ENCODE assay signal across 12 mouse cellular contexts in the genomic region with DNA sequence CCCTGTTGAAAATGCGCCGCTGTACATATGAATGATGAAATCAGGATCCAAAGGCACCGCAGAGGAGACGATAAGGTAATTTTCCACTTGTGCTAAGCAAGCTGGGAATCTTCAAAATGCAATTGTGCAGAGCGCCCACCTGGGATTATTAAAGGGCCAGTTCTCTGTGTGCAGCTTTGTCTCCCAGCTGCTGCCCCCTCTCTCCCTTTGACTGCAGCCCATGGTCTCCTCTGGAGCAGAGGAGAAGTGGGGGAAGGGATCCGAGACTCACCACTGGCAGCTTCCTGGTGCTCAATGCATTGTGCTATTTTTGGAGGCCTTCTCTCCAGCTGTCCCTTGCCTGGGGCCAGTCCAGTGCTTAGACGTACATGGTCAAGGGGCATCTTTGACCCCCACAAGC.
A peak's percentile ranks its signal among the peaks of the same experiment; 100 is the strongest.
DNase-seq lines count a peak whose midpoint lies in the region; ATAC-seq and TF ChIP-seq lines count a peak whose summit lies in the region.
"Had no signal": no experiment of that assay in that cellular context is flagged by ENCODE, and none has a peak within 500 bp of the region (broad histone marks: within the 10 kb centered on the region; RNA-seq: fewer than 3 reads in every experiment).

No protein-coding gene starts in this region.

- no peak overlapping the region for H3K9ac ChIP-seq in intestine, postnatal 0 days (ENCODE audit: low read depth, low read length)
- H3K9ac ChIP-seq in intestine, embryonic 15.5 days, result no peak overlapping the region
- no peak overlapping the region for H3K9ac ChIP-seq in heart, embryonic 16.5 days (ENCODE audit: low read length)
- H3K9ac ChIP-seq in midbrain, embryonic 13.5 days (replicated peaks), result no peak overlapping the region
- H3K9ac ChIP-seq: limb, embryonic 13.5 days had no signal

- no peak overlapping the region for H3K27ac ChIP-seq in intestine, postnatal 0 days (ENCODE audit: low read depth, low read length)
- H3K27ac ChIP-seq in intestine, embryonic 15.5 days, result no peak overlapping the region
- H3K27ac ChIP-seq in heart, embryonic 16.5 days (ENCODE audit: low read length), result no peak overlapping the region
- H3K27ac ChIP-seq in midbrain, embryonic 13.5 days, result peak overlapping the region; percentile 80
- H3K27ac ChIP-seq: limb, embryonic 13.5 days had no signal

- no peak overlapping the region for H3K4me3 ChIP-seq in intestine, postnatal 0 days (ENCODE audit: low read depth, low read length)
- no peak overlapping the region for H3K4me3 ChIP-seq in intestine, embryonic 15.5 days (replicated peaks)
- H3K4me3 ChIP-seq in heart, embryonic 16.5 days (ENCODE audit: low read length), result no peak overlapping the region
- no peak overlapping the region for H3K4me3 ChIP-seq in midbrain, embryonic 13.5 days (replicated peaks)
- H3K4me3 ChIP-seq: limb, embryonic 13.5 days had no signal

- H3K27me3 ChIP-seq in intestine, postnatal 0 days (replicated peaks; ENCODE audit: control insufficient read depth, insufficient read depth, low read length), result no peaks in the 10 kb centered on the region
- no peaks in the 10 kb centered on the region for H3K27me3 ChIP-seq in intestine, embryonic 15.5 days (replicated peaks)
- H3K27me3 ChIP-seq in heart, embryonic 16.5 days (ENCODE audit: control insufficient read depth, insufficient read depth, low read length), result no peaks in the 10 kb centered on the region
- H3K27me3 ChIP-seq in midbrain, embryonic 13.5 days, result no peaks in the 10 kb centered on the region
- H3K27me3 ChIP-seq: limb, embryonic 13.5 days had no signal

- no peaks in the 10 kb centered on the region for H3K9me3 ChIP-seq in intestine, postnatal 0 days (ENCODE audit: control insufficient read depth)
- no peaks in the 10 kb centered on the region for H3K9me3 ChIP-seq in intestine, embryonic 15.5 days
- H3K9me3 ChIP-seq in heart, embryonic 16.5 days (replicated peaks; ENCODE audit: control insufficient read depth, low read length), result peaks cover 3% of the 10 kb centered on the region; the same call in 1 of the 2 replicates
- H3K9me3 ChIP-seq in midbrain, embryonic 13.5 days, result no peaks in the 10 kb centered on the region
- H3K9me3 ChIP-seq: limb, embryonic 13.5 days had no signal

- TF ChIP-seq CTCF in intestine, postnatal 0 days (IDR thresholded peaks at IDR 0.05; ENCODE audit: low read depth), result no peak

- no peaks in the 10 kb centered on the region for H3K36me3 ChIP-seq in intestine, postnatal 0 days (ENCODE audit: control insufficient read depth, insufficient read depth)
- H3K36me3 ChIP-seq in intestine, embryonic 15.5 days, result no peaks in the 10 kb centered on the region
- H3K36me3 ChIP-seq in heart, embryonic 16.5 days (ENCODE audit: control insufficient read depth, insufficient read depth), result no peaks in the 10 kb centered on the region
- no peaks in the 10 kb centered on the region for H3K36me3 ChIP-seq in midbrain, embryonic 13.5 days
- H3K36me3 ChIP-seq: limb, embryonic 13.5 days had no signal

- H3K4me1 ChIP-seq in intestine, postnatal 0 days (replicated peaks; ENCODE audit: control insufficient read depth, insufficient read depth, low read length), result no peaks in the 10 kb centered on the region
- H3K4me1 ChIP-seq in intestine, embryonic 15.5 days (replicated peaks), result 0 out of 2 replicates have a peak, but pooled peaks cover 3% of the 10 kb centered on the region
- H3K4me1 ChIP-seq in heart, embryonic 16.5 days (ENCODE audit: control insufficient read depth, insufficient read depth, low read length), result peaks cover 14% of the 10 kb centered on the region
- H3K4me1 ChIP-seq in midbrain, embryonic 13.5 days (replicated peaks), result peaks cover 30% of the 10 kb centered on the region
- H3K4me1 ChIP-seq: limb, embryonic 13.5 days had no signal

- ATAC-seq in intestine, postnatal 0 days, result no peak
- ATAC-seq in intestine, embryonic 15.5 days, result no peak
- peak; percentile 47; the same call in 1 of the 2 replicates for ATAC-seq in heart, embryonic 16.5 days (replicated peaks; ENCODE audit: extremely low read depth, insufficient read depth, low FRiP score)
- ATAC-seq in midbrain, embryonic 13.5 days, result peak; percentile 65
- ATAC-seq: intestine, embryonic 16.5 days had no signal

- 71% methylated on average over 7 of the region's 7 CpGs for WGBS in intestine, postnatal 0 days
- 63% methylated on average over 7 of the region's 7 CpGs for WGBS in intestine, embryonic 15.5 days
- 54% methylated on average over 7 of the region's 7 CpGs for WGBS in heart, embryonic 16.5 days
- WGBS in midbrain, embryonic 13.5 days, result 34% methylated on average over 7 of the region's 7 CpGs

- DNase-seq in embryo, embryonic 10.5 days (ENCODE audit: low spot score), result peak; percentile 39
- DNase-seq in testis, postnatal 10 days (ENCODE audit: low spot score), result no peak
- DNase-seq in cerebellum, adult 11-12 months, result no peak
- DNase-seq in cerebellum, postnatal 14 days, result no peak
- DNase-seq: cerebellum, adult 11 months; thymus, postnatal 36 days had no signal

- H3K4me2 ChIP-seq in intestine, postnatal 0 days (replicated peaks; ENCODE audit: low read depth), result 0 out of 2 replicates have a peak overlapping the region, but pooled peaks have one; percentile 1
- H3K4me2 ChIP-seq in intestine, embryonic 15.5 days (replicated peaks), result no peak overlapping the region
- no peak overlapping the region for H3K4me2 ChIP-seq in heart, embryonic 16.5 days (ENCODE audit: low read depth, low read length)
- no peak overlapping the region for H3K4me2 ChIP-seq in midbrain, embryonic 13.5 days (replicated peaks)
- H3K4me2 ChIP-seq: limb, embryonic 13.5 days had no signal

Comparison
In these comparisons a context has a peak if more than half of its experiments do, and no peak if none do; other contexts are left out.
1. ATAC-seq: peak in heart, embryonic 16.5 days (single experiment) and midbrain, embryonic 13.5 days (single experiment); none in intestine, postnatal 0 days (single experiment) and intestine, embryonic 15.5 days (single experiment).